Comparison of ENCODE assay signal across 10 mouse cellular contexts in genomic region chr4:22478488-22479367, GRCm38 (mm10). TPM values are rescaled to one million over a fixed set of nuclear protein-coding genes. Genes with fewer than 3 reads are reported as not detected.
DNase-seq lines count a peak whose midpoint lies in the region; ATAC-seq lines count a peak whose summit lies in the region.
"Had no signal": no experiment of that assay in that cellular context is flagged by ENCODE, and none has a peak within 500 bp of the region (broad histone marks: within the 10 kb centered on the region; RNA-seq: fewer than 3 reads in every experiment).

No protein-coding gene starts in this region.

- peak; percentile 21 for DNase-seq in right cerebral cortex, postnatal 14 days
- no peak for DNase-seq in right cerebral cortex, postnatal 10 days (ENCODE audit: low spot score in 2 of 2)
- DNase-seq in gastrocnemius, postnatal 14 days, result no peak
- DNase-seq in yolk sac, embryonic 10.5 days (ENCODE audit: low spot score), result no peak
- DNase-seq: adrenal gland, postnatal 25 days; cerebellum, adult 9-11 months; lung, postnatal 14 days had no signal

- H3K4me1 ChIP-seq in forebrain, embryonic 16.5 days (replicated peaks; ENCODE audit: control insufficient read depth, insufficient read depth, low read length), result peaks cover 34% of the 10 kb centered on the region
- peaks cover 30% of the 10 kb centered on the region for H3K4me1 ChIP-seq in midbrain, embryonic 12.5 days
- H3K4me1 ChIP-seq in kidney, embryonic 16.5 days (ENCODE audit: insufficient read depth, low read length), result peaks cover 12% of the 10 kb centered on the region

- peak overlapping the region; percentile 56 for H3K4me2 ChIP-seq in forebrain, embryonic 16.5 days (ENCODE audit: low read length)
- peak overlapping the region; percentile 77 for H3K4me2 ChIP-seq in midbrain, embryonic 12.5 days (replicated peaks)
- H3K4me2 ChIP-seq in kidney, embryonic 16.5 days (replicated peaks; ENCODE audit: low read depth, low read length), result no peak overlapping the region

- peak; percentile 51 for ATAC-seq in forebrain, embryonic 16.5 days
- ATAC-seq in midbrain, embryonic 12.5 days (ENCODE audit: low FRiP score, low read depth), result peak; percentile 65
- ATAC-seq in kidney, embryonic 16.5 days (ENCODE audit: low FRiP score, low TSS enrichment), result no peak

- H3K27ac ChIP-seq in forebrain, embryonic 16.5 days (ENCODE audit: low read length), result peak overlapping the region; percentile 82
- H3K27ac ChIP-seq in midbrain, embryonic 12.5 days (replicated peaks), result peak overlapping the region; percentile 98
- H3K27ac ChIP-seq in kidney, embryonic 16.5 days (ENCODE audit: low read length), result no peak overlapping the region

- H3K9me3 ChIP-seq in forebrain, embryonic 16.5 days (ENCODE audit: control insufficient read depth, low read length), result no peaks in the 10 kb centered on the region
- no peaks in the 10 kb centered on the region for H3K9me3 ChIP-seq in midbrain, embryonic 12.5 days
- no peaks in the 10 kb centered on the region for H3K9me3 ChIP-seq in kidney, embryonic 16.5 days (ENCODE audit: low read length)

- no peaks in the 10 kb centered on the region for H3K36me3 ChIP-seq in forebrain, embryonic 16.5 days (ENCODE audit: control insufficient read depth, insufficient read depth)
- no peaks in the 10 kb centered on the region for H3K36me3 ChIP-seq in midbrain, embryonic 12.5 days
- H3K36me3 ChIP-seq in kidney, embryonic 16.5 days (ENCODE audit: insufficient read depth, low read length), result no peaks in the 10 kb centered on the region

- intact Hi-C loops in gastrocnemius, postnatal 14 days (cut with DNase I; ENCODE audit: low total_unique reads), result loop anchor here (10.0 kb wide), 1 partner anchor 1676 kb away; no protein-coding TSS in a partner anchor

- H3K9ac ChIP-seq in forebrain, embryonic 16.5 days (replicated peaks; ENCODE audit: low read depth, low read length), result peak overlapping the region; percentile 60
- H3K9ac ChIP-seq in midbrain, embryonic 12.5 days (replicated peaks), result peak overlapping the region; percentile 80
- H3K9ac ChIP-seq in kidney, embryonic 16.5 days (replicated peaks; ENCODE audit: low read length), result no peak overlapping the region

- peak overlapping the region; percentile 41 for H3K4me3 ChIP-seq in forebrain, embryonic 16.5 days (replicated peaks; ENCODE audit: low read length)
- peak overlapping the region; percentile 74 for H3K4me3 ChIP-seq in midbrain, embryonic 12.5 days
- H3K4me3 ChIP-seq in kidney, embryonic 16.5 days (ENCODE audit: low read length), result no peak overlapping the region

- 3% methylated on average over 30 of the region's 30 CpGs for WGBS in forebrain, embryonic 16.5 days
- under 1% methylated on average over 30 of the region's 30 CpGs for WGBS in midbrain, embryonic 12.5 days
- 4% methylated on average over 30 of the region's 30 CpGs for WGBS in kidney, embryonic 16.5 days

- H3K27me3 ChIP-seq in forebrain, embryonic 16.5 days (replicated peaks; ENCODE audit: control insufficient read depth, insufficient read depth, low read length), result peaks cover 5% of the 10 kb centered on the region
- no peaks in the 10 kb centered on the region for H3K27me3 ChIP-seq in midbrain, embryonic 12.5 days
- H3K27me3 ChIP-seq in kidney, embryonic 16.5 days (ENCODE audit: insufficient read depth, low read length), result peaks cover 87% of the 10 kb centered on the region

RNA-seq across cellular contexts. Expression of gene Pou3f2, which starts 9.4 kb away (rescaled TPM):
- polyA plus RNA-seq in forebrain, embryonic 16.5 days (2015; fragmentation: Nextera tagmentation; extraction: Ambion mirVana), result 48.1 and 58.3 TPM in 2 replicates
- polyA plus RNA-seq in midbrain, embryonic 12.5 days (2016; fragmentation: Nextera tagmentation; extraction: Ambion mirVana), result 79.8 and 91.9 TPM in 2 replicates
- under 1 TPM; 0.13 to 0.14 TPM for total RNA-seq in gastrocnemius, postnatal 14 days (2021)
- 0.02 and 0.06 TPM in 2 replicates for polyA plus RNA-seq in kidney, embryonic 16.5 days (2015; fragmentation: Nextera tagmentation; extraction: Ambion mirVana)

Comparison
In these comparisons a context has a peak if more than half of its experiments do, and no peak if none do; other contexts are left out.
1. RNA of gene Pou3f2, which starts 9.4 kb away (polyA plus RNA-seq): 79.8 to 91.9 TPM in midbrain, embryonic 12.5 days and 48.1 to 58.3 TPM in forebrain, embryonic 16.5 days; 0.02 to 0.06 TPM in kidney, embryonic 16.5 days; every median in the first group is over 10 times any median in the second.